Mouse (Mus musculus) induced T-regulatory cell, adult 2 months (primary cell): ENCODE results near the gene Pinlyp.
"Not testable (repeated sequence)": the region's sequence is repeated elsewhere in the genome, so short reads cannot be mapped to it uniquely, and the experiment has no call there.

Experiments used
- DNase-seq: peaks from one replicate; pipeline ENCODE4 v3.0.0-alpha.2; 2012; ENCODE audit warnings: low read depth

Pinlyp gene

GRCm38 (mm10) chr7:24524978-24525377, 20.9 kb downstream of the Pinlyp start:
- no peak for DNase-seq

- no peak for DNase-seq
Measured at GRCm38 (mm10) chr7:24523723-24524122, 22.2 kb downstream of the Pinlyp start.

GRCm38 (mm10) chr7:24522805-24523204, 23.1 kb downstream of the Pinlyp start:
- no peak for DNase-seq

- DNase-seq: not testable (repeated sequence)
Measured at GRCm38 (mm10) chr7:24520054-24520453, 25.9 kb downstream of the Pinlyp start.

- no peak for DNase-seq
Measured at GRCm38 (mm10) chr7:24519130-24519529, 26.8 kb downstream of the Pinlyp start.

GRCm38 (mm10) chr7:24517654-24518053, 28.3 kb downstream of the Pinlyp start:
- no peak for DNase-seq

GRCm38 (mm10) chr7:24517077-24517476, 28.8 kb downstream of the Pinlyp start:
- peak; percentile 24 for DNase-seq

GRCm38 (mm10) chr7:24516319-24516718, 29.6 kb downstream of the Pinlyp start:
- peak; percentile 33 for DNase-seq

- no peak for DNase-seq
Measured at GRCm38 (mm10) chr7:24512355-24512754, 33.6 kb downstream of the Pinlyp start, which contains the start of gene AC161166.1. Gene AC161166.1, minus strand, starts transcription at chr7:24512455.

- no peak for DNase-seq
Measured at GRCm38 (mm10) chr7:24507726-24508114, 38.2 kb downstream of the Pinlyp start.

GRCm38 (mm10) chr7:24506838-24507725, 38.8 kb downstream of the Pinlyp start, which contains the start of gene Zfp428:
Gene Zfp428, plus strand, starts transcription at chr7:24507006.
- DNase-seq: peak; percentile 62

- no peak for DNase-seq
Measured at GRCm38 (mm10) chr7:24506476-24506837, 39.5 kb downstream of the Pinlyp start.

GRCm38 (mm10) chr7:24506065-24506459, 39.9 kb downstream of the Pinlyp start:
- no peak for DNase-seq

GRCm38 (mm10) chr7:24505447-24506064, 40.4 kb downstream of the Pinlyp start:
- no peak for DNase-seq

GRCm38 (mm10) chr7:24504868-24505267, 41.0 kb downstream of the Pinlyp start:
- DNase-seq: no peak

- no peak for DNase-seq
Measured at GRCm38 (mm10) chr7:24504004-24504403, 41.9 kb downstream of the Pinlyp start.

GRCm38 (mm10) chr7:24501492-24501891, 44.4 kb downstream of the Pinlyp start:
- DNase-seq: peak; percentile 44

- peak; percentile 71 for DNase-seq
Measured at GRCm38 (mm10) chr7:24500929-24501328, 45.0 kb downstream of the Pinlyp start.

GRCm38 (mm10) chr7:24499856-24500577, 45.9 kb downstream of the Pinlyp start:
- no peak for DNase-seq
